Mouse (Mus musculus) adrenal gland, postnatal 0 days (tissue): ENCODE results near the gene Pp2d1. TPM values are rescaled to one million over a fixed set of nuclear protein-coding genes. Genes with fewer than 3 reads are reported as not detected.

ENCODE experiments used
- polyA plus RNA-seq: library from polyadenylated mRNA; unstranded; fragments of >200 nt; fragmentation: Nextera tagmentation; extraction: Ambion mirVana; gene quantifications from 2 replicates; pipeline ENCODE4 v1.2.1, GENCODE M21; 2015

Pp2d1 gene
- 0.17 TPM in 1 of 2 replicates, not detected in the other for polyA plus RNA-seq

GRCm38 (mm10) chr17:53539351-53539750, at the start of gene Pp2d1:
TSS of gene Pp2d1 (minus strand) at chr17:53539451.

GRCm38 (mm10) chr17:53566161-53566918, 27.1 kb upstream of the Pp2d1 start, which contains the start of gene Kat2b:
TSS of gene Kat2b (plus strand) at chr17:53566861.

GRCm38 (mm10) chr17:53478858-53479603, 60.2 kb downstream of the Pp2d1 start, which contains the start of gene Rab5a:
TSS of gene Rab5a (plus strand) at chr17:53479234.

GRCm38 (mm10) chr17:53462603-53463495, 76.4 kb downstream of the Pp2d1 start, which contains the start of gene Efhb:
TSS of gene Efhb (minus strand) at chr17:53463321.

Other genes starting within 250 kb of the Pp2d1 start
- 0.72 and 0.90 TPM in 2 replicates for gene Efhb, start 76.1 kb downstream of the Pp2d1 start, polyA plus RNA-seq
- 93.5 and 120 TPM in 2 replicates for gene Rab5a, start 60.2 kb downstream of the Pp2d1 start, polyA plus RNA-seq
- gene Kat2b, start 27.4 kb upstream of the Pp2d1 start, polyA plus RNA-seq: 6.6 and 9.5 TPM in 2 replicates
- 11.8 and 12.4 TPM in 2 replicates for gene Sgo1, start 149.9 kb upstream of the Pp2d1 start, polyA plus RNA-seq